8 mouse cellular contexts compared by ENCODE assay signal in genomic region chr4:135985769-135986168, GRCm38 (mm10). TPM values are rescaled to one million over a fixed set of nuclear protein-coding genes. Genes with fewer than 3 reads are reported as not detected.
DNase-seq lines count a peak whose midpoint lies in the region; ATAC-seq and TF ChIP-seq lines count a peak whose summit lies in the region.
"Had no signal": no experiment of that assay in that cellular context is flagged by ENCODE, and none has a peak within 500 bp of the region (broad histone marks: within the 10 kb centered on the region; RNA-seq: fewer than 3 reads in every experiment).

No protein-coding gene starts in this region.

- no peaks in the 10 kb centered on the region for H3K27me3 ChIP-seq in lung, postnatal 0 days (replicated peaks; ENCODE audit: insufficient read depth, low read length)
- H3K27me3 ChIP-seq in forebrain, embryonic 12.5 days, result no peaks in the 10 kb centered on the region
- no peaks in the 10 kb centered on the region for H3K27me3 ChIP-seq in limb, embryonic 14.5 days (ENCODE audit: control insufficient read depth, insufficient read depth, low read length)
- no peaks in the 10 kb centered on the region for H3K27me3 ChIP-seq in stomach, embryonic 15.5 days (replicated peaks)

- 0 out of 2 replicates have a peak, but pooled peaks cover 6% of the 10 kb centered on the region for H3K36me3 ChIP-seq in lung, postnatal 0 days (ENCODE audit: insufficient read depth, low read length)
- H3K36me3 ChIP-seq in forebrain, embryonic 12.5 days (replicated peaks), result peaks cover 41% of the 10 kb centered on the region
- peaks cover 35% of the 10 kb centered on the region for H3K36me3 ChIP-seq in limb, embryonic 14.5 days (ENCODE audit: control insufficient read depth, insufficient read depth, low read length)
- peaks cover 15% of the 10 kb centered on the region for H3K36me3 ChIP-seq in stomach, embryonic 15.5 days

- no peak overlapping the region for H3K27ac ChIP-seq in lung, postnatal 0 days (ENCODE audit: low read length)
- no peak overlapping the region for H3K27ac ChIP-seq in forebrain, embryonic 12.5 days
- no peak overlapping the region for H3K27ac ChIP-seq in limb, embryonic 14.5 days (replicated peaks; ENCODE audit: low read depth, low read length)
- H3K27ac ChIP-seq in stomach, embryonic 15.5 days, result no peak overlapping the region

- TF ChIP-seq EP300 in lung, postnatal 0 days (IDR thresholded peaks at IDR 0.05), result no peak

- no peak for DNase-seq in lung, postnatal 0 days (ENCODE audit: low spot score)
- DNase-seq in lung, postnatal 25 days (ENCODE audit: low spot score), result no peak
- DNase-seq in limb, embryonic 14.5 days (ENCODE audit: low spot score), result no peak
- DNase-seq in embryo, embryonic 10.5 days (ENCODE audit: low spot score), result no peak
- no peak for DNase-seq in embryo, embryonic 9.5 days (ENCODE audit: extremely low spot score)
- DNase-seq: adrenal gland, postnatal 25 days had no signal

- WGBS in lung, postnatal 0 days, result 87% methylated on average over 7 of the region's 7 CpGs
- WGBS in forebrain, embryonic 12.5 days, result 91% methylated on average over 7 of the region's 7 CpGs
- 84% methylated on average over 7 of the region's 7 CpGs for WGBS in limb, embryonic 14.5 days
- 86% methylated on average over 7 of the region's 7 CpGs for WGBS in stomach, embryonic 15.5 days

- peaks cover 8% of the 10 kb centered on the region; the same call in 1 of the 2 replicates for H3K4me1 ChIP-seq in lung, postnatal 0 days (ENCODE audit: insufficient read depth, low read depth, low read length)
- peaks cover 13% of the 10 kb centered on the region for H3K4me1 ChIP-seq in forebrain, embryonic 12.5 days
- peaks cover 11% of the 10 kb centered on the region for H3K4me1 ChIP-seq in limb, embryonic 14.5 days (ENCODE audit: control insufficient read depth, insufficient read depth, low read length)
- H3K4me1 ChIP-seq in stomach, embryonic 15.5 days, result peaks cover 8% of the 10 kb centered on the region; the same call in 1 of the 2 replicates

- H3K4me2 ChIP-seq in lung, postnatal 0 days (replicated peaks; ENCODE audit: low read depth, low read length), result peak overlapping the region; percentile 98; the same call in 1 of the 2 replicates
- H3K4me2 ChIP-seq in forebrain, embryonic 12.5 days, result peak overlapping the region; percentile 76
- peak overlapping the region; percentile 79 for H3K4me2 ChIP-seq in limb, embryonic 14.5 days (replicated peaks; ENCODE audit: low read depth, low read length, severe bottlenecking)
- H3K4me2 ChIP-seq in stomach, embryonic 15.5 days, result peak overlapping the region; percentile 90

- no peaks in the 10 kb centered on the region for H3K9me3 ChIP-seq in lung, postnatal 0 days (ENCODE audit: low read length)
- H3K9me3 ChIP-seq in forebrain, embryonic 12.5 days, result no peaks in the 10 kb centered on the region
- H3K9me3 ChIP-seq in limb, embryonic 14.5 days (ENCODE audit: control insufficient read depth, low read length), result no peaks in the 10 kb centered on the region
- no peaks in the 10 kb centered on the region for H3K9me3 ChIP-seq in stomach, embryonic 15.5 days

- no peak for TF ChIP-seq CTCF in lung, postnatal 0 days (IDR thresholded peaks at IDR 0.05)

- no peak for TF ChIP-seq POLR2A in limb, embryonic 14.5 days (IDR thresholded peaks at IDR 0.05; ENCODE audit: borderline replicate concordance, extremely low read depth, insufficient read depth, insufficient read length)

- no peak for ATAC-seq in lung, postnatal 0 days
- no peak for ATAC-seq in forebrain, embryonic 12.5 days (ENCODE audit: low FRiP score)
- no peak for ATAC-seq in limb, embryonic 14.5 days (ENCODE audit: low FRiP score, low read depth)
- ATAC-seq in stomach, embryonic 15.5 days (ENCODE audit: insufficient read depth, low FRiP score, low read depth), result no peak

- peak overlapping the region; percentile 92; the same call in 1 of the 2 replicates for H3K9ac ChIP-seq in lung, postnatal 0 days (replicated peaks; ENCODE audit: low read depth)
- H3K9ac ChIP-seq in forebrain, embryonic 12.5 days, result peak overlapping the region; percentile 95; the same call in 1 of the 2 replicates
- H3K9ac ChIP-seq in limb, embryonic 14.5 days (ENCODE audit: low read depth, low read length, severe bottlenecking), result peak overlapping the region; percentile 90; the same call in 1 of the 2 replicates
- no peak overlapping the region for H3K9ac ChIP-seq in stomach, embryonic 15.5 days

- H3K4me3 ChIP-seq in lung, postnatal 0 days (ENCODE audit: low read depth, low read length), result peak overlapping the region; percentile 95; the same call in 1 of the 2 replicates
- peak overlapping the region; percentile 95 for H3K4me3 ChIP-seq in forebrain, embryonic 12.5 days (replicated peaks)
- H3K4me3 ChIP-seq in limb, embryonic 14.5 days (replicated peaks; ENCODE audit: low read length), result peak overlapping the region; percentile 93
- peak overlapping the region; percentile 86 for H3K4me3 ChIP-seq in stomach, embryonic 15.5 days (replicated peaks)

RNA-seq across cellular contexts. Expression of gene Pithd1, which starts 1.3 kb away (rescaled TPM):
- polyA plus RNA-seq in lung, postnatal 0 days (2015; fragmentation: Nextera tagmentation; extraction: Ambion mirVana), result 35.3 and 39.6 TPM in 2 replicates
- polyA plus RNA-seq in forebrain, embryonic 12.5 days (2016; fragmentation: Nextera tagmentation; extraction: Ambion mirVana), result 60.2 and 64.6 TPM in 2 replicates
- 49.1 and 50.2 TPM in 2 replicates for polyA plus RNA-seq in limb, embryonic 14.5 days (2012; rRNA removed)
- 52.6 and 59.9 TPM in 2 replicates for polyA plus RNA-seq in limb, embryonic 14.5 days (2014; fragmentation: Nextera tagmentation; extraction: Ambion mirVana)
- polyA plus RNA-seq in stomach, embryonic 15.5 days (2015; fragmentation: Nextera tagmentation; extraction: Ambion mirVana), result 50.3 and 55.1 TPM in 2 replicates

RNA-seq across cellular contexts. Expression of gene Lypla2, which starts 13.3 kb away (rescaled TPM):
- 103 and 115 TPM in 2 replicates for polyA plus RNA-seq in lung, postnatal 0 days (2015; fragmentation: Nextera tagmentation; extraction: Ambion mirVana)
- 153 and 161 TPM in 2 replicates for polyA plus RNA-seq in forebrain, embryonic 12.5 days (2016; fragmentation: Nextera tagmentation; extraction: Ambion mirVana)
- 106 and 133 TPM in 2 replicates for polyA plus RNA-seq in limb, embryonic 14.5 days (2012; rRNA removed)
- polyA plus RNA-seq in limb, embryonic 14.5 days (2014; fragmentation: Nextera tagmentation; extraction: Ambion mirVana), result 105 and 117 TPM in 2 replicates
- polyA plus RNA-seq in stomach, embryonic 15.5 days (2015; fragmentation: Nextera tagmentation; extraction: Ambion mirVana), result 102 and 105 TPM in 2 replicates

RNA-seq across cellular contexts. Expression of gene Gale, which starts 22.2 kb away (rescaled TPM):
- polyA plus RNA-seq in lung, postnatal 0 days (2015; fragmentation: Nextera tagmentation; extraction: Ambion mirVana), result 37.0 and 40.5 TPM in 2 replicates
- 28.3 and 30.9 TPM in 2 replicates for polyA plus RNA-seq in forebrain, embryonic 12.5 days (2016; fragmentation: Nextera tagmentation; extraction: Ambion mirVana)
- 83.7 and 101 TPM in 2 replicates for polyA plus RNA-seq in limb, embryonic 14.5 days (2012; rRNA removed)
- polyA plus RNA-seq in limb, embryonic 14.5 days (2014; fragmentation: Nextera tagmentation; extraction: Ambion mirVana), result 52.0 and 59.3 TPM in 2 replicates
- 90.9 and 92.1 TPM in 2 replicates for polyA plus RNA-seq in stomach, embryonic 15.5 days (2015; fragmentation: Nextera tagmentation; extraction: Ambion mirVana)

RNA-seq across cellular contexts. Expression of gene Eloa, which starts 35.8 kb away (rescaled TPM):
- 25.6 and 26.8 TPM in 2 replicates for polyA plus RNA-seq in lung, postnatal 0 days (2015; fragmentation: Nextera tagmentation; extraction: Ambion mirVana)
- 34.2 and 37.6 TPM in 2 replicates for polyA plus RNA-seq in forebrain, embryonic 12.5 days (2016; fragmentation: Nextera tagmentation; extraction: Ambion mirVana)
- 21.6 and 28.1 TPM in 2 replicates for polyA plus RNA-seq in limb, embryonic 14.5 days (2012; rRNA removed)
- 50.5 and 50.8 TPM in 2 replicates for polyA plus RNA-seq in limb, embryonic 14.5 days (2014; fragmentation: Nextera tagmentation; extraction: Ambion mirVana)
- 36.4 and 37.9 TPM in 2 replicates for polyA plus RNA-seq in stomach, embryonic 15.5 days (2015; fragmentation: Nextera tagmentation; extraction: Ambion mirVana)

RNA-seq across cellular contexts. Expression of gene Hmgcl, which starts 39.5 kb away (rescaled TPM):
- polyA plus RNA-seq in lung, postnatal 0 days (2015; fragmentation: Nextera tagmentation; extraction: Ambion mirVana), result 63.6 and 67.7 TPM in 2 replicates
- polyA plus RNA-seq in forebrain, embryonic 12.5 days (2016; fragmentation: Nextera tagmentation; extraction: Ambion mirVana), result 52.3 and 55.8 TPM in 2 replicates
- 60.8 and 69.7 TPM in 2 replicates for polyA plus RNA-seq in limb, embryonic 14.5 days (2012; rRNA removed)
- 93.4 and 97.6 TPM in 2 replicates for polyA plus RNA-seq in limb, embryonic 14.5 days (2014; fragmentation: Nextera tagmentation; extraction: Ambion mirVana)
- 88.5 and 90.4 TPM in 2 replicates for polyA plus RNA-seq in stomach, embryonic 15.5 days (2015; fragmentation: Nextera tagmentation; extraction: Ambion mirVana)
